Mouse (Mus musculus) B cell, adult 67 days (primary cell): ENCODE data around the gene Defa32. TPM values are rescaled to one million over a fixed set of nuclear protein-coding genes. Genes with fewer than 3 reads are reported as not detected.

Experiments used
- total RNA-seq, 2 experiments: library from RNA; stranded (reverse); gene quantifications; 4 replicates each; pipeline ENCODE4 v1.2.4; 2023

The Defa32 gene
- not detected for total RNA-seq

GRCm38 (mm10) chr8:21528732-21529131, at the start of gene Defa32:
Gene Defa32, plus strand, starts transcription at chr8:21529032.

GRCm38 (mm10) chr8:21508958-21509357, 19.9 kb upstream of the Defa32 start, which contains the start of gene Defa20:
Gene Defa20, plus strand, starts transcription at chr8:21509258.

GRCm38 (mm10) chr8:21565086-21565485, 36.3 kb downstream of the Defa32 start, which contains the start of gene Defa37:
Gene Defa37, plus strand, starts transcription at chr8:21565386.

Other genes with a start within 250 kb of the Defa32 start
- gene Defa27, start 213.5 kb upstream of the Defa32 start, total RNA-seq: not detected
- gene Defa29, start 202.0 kb upstream of the Defa32 start, total RNA-seq: not detected
- not detected for gene Defa2, start 150.5 kb upstream of the Defa32 start, total RNA-seq
- not detected for gene Defa33, start 137.2 kb upstream of the Defa32 start, total RNA-seq
- gene Defa36, start 101.6 kb upstream of the Defa32 start, total RNA-seq: not detected
- not detected for gene Gm7849, start 72.5 kb upstream of the Defa32 start, total RNA-seq
- not detected for gene Defa20, start 19.8 kb upstream of the Defa32 start, total RNA-seq
- gene Defa37, start 36.4 kb downstream of the Defa32 start, total RNA-seq: not detected
- gene Defa28, start 54.0 kb downstream of the Defa32 start, total RNA-seq: not detected
- not detected for gene Gm7861, start 65.5 kb downstream of the Defa32 start, total RNA-seq
- gene Defa26, start 89.2 kb downstream of the Defa32 start, total RNA-seq: not detected
- gene Defa17, start 126.7 kb downstream of the Defa32 start, total RNA-seq: not detected
- not detected for gene Defa34, start 136.8 kb downstream of the Defa32 start, total RNA-seq
- not detected for gene AY761184, start 174.6 kb downstream of the Defa32 start, total RNA-seq
- gene Defa24, start 205.5 kb downstream of the Defa32 start, total RNA-seq: not detected